Mouse (Mus musculus): ENCODE results near the gene Astn2.

Gene Astn2

DNA sequence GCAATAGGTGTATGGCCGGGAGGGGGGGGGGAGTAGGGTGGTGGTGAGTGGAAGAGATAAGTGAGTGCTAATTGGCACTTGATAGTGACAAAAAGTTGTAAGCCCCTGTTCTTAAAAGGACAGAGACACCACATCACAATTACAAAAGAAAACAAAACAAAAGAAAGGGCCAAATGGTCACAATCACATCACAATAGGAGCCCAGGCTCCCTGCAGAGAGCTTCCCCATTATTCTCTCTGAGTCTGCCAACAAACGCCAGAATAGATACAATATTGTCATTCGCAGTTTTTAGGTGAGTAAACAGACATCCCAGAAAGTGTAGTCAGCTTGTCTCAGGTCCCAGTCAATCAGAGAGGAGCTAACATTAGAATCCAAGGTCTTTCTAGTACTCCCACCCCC is 573.9 kb downstream of the Astn2 start:
- 53% methylated on average over 3 of the region's 3 CpGs for WGBS

DNA sequence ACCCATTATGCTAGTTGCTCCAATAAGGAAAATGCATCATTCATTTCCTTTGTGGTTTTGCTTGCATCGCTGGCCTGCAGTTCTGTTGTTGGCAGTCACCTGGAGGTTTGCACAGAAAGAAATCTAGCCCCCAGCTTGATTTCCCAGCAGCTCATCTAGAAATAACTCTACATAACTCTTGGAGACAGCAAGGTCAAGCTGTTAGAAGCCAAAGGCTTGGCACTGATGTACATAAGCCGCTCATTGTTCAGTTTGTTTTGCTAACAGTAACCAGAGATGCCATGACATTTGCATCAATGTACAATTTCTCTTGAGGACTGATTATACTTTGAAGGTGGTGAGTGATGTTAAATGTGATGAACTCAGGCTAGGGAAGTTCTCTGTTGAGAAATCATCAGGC is 583.3 kb downstream of the Astn2 start:
- WGBS: 85% methylated on average over 2 of the region's 2 CpGs

DNA sequence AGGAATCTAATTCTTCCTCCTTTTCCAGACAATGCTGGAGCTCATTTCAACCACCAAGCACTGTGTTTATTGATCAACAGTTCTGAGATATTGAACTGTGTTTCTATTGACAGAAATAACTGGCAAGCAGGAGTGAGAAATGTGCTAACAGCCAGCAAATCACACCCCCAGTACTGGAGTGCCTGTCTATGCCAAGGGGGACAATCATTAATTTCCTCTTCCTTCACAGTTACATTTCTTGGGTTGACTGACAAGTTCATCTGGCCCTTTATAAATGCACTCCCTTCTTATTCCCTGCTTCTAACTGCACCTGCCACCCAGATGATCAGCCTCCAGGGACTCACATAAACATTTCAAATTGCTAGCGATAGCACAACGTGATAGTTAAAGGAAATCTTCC is 584.2 kb downstream of the Astn2 start:
- WGBS: 92% methylated on average over 2 of the region's 2 CpGs

DNA sequence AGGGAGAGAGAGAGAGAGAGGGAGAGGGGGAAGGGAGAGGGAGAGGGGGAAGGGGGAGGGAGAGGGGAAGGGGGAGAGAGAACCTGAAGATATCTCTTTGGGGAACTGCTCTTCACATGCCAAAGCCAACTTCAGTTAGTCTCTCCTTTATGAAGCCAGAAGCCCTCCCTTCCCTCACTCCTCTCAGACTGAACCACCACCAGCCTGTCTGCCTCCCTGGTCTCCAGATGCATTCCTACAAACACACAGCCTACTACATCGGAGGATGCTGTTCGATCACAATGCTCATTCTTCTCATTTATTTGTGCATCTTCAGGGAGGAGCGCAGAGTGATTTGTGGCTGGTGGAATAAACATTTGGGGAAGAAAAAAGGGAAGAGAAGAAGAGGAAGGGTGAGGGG is 584.6 kb downstream of the Astn2 start:
- WGBS: 59% methylated on average over 3 of the region's 3 CpGs

DNA sequence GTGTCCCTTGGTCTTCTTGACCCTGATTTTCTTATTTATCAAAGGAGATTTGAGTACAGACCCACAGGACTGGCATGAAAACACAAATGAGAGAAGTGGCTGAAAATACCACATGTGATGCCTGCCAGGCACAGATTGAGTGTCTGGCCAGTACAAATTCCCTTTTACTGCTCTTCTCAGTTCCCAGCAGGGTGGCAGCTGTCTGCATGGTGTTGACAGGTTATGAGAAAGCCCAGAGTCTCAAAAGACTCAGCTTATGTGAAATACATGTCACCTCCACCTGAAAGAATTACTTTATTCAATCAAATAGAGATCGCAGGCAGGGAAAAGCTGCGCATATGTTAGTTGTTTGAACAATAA is 590.3 kb downstream of the Astn2 start:
- WGBS: 90% methylated on average over 2 of the region's 2 CpGs

DNA sequence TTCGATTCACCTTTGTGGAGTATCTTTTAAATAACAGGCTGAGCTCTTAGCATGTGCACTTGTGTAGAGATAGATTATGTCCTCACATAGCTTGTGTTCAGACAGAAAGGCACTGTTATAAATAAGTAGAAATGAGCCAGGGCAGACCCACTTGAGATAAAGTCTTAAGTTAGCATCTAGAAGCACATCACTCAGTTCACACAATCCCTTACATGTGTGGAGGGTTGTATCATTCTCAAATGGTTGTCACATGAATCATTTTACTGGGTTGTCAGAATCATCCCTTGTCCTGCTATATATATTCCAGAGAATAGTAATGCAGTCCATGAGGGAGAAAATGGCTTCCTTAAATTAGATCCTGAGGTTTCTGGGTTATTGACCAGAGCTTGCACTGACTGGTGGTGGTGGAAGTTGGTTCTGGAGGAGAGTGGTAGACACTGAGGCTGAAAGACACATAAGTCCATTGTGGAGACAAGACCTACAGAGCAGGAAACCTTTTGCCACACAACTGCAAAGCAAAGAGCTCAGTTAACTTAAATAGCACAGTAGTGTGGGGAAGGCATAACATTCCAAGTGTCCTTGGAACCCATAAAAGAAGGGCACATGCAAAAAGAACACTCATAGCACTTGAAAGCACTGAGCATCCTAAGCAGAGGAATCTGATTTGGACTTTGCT is 590.8 kb downstream of the Astn2 start:
- 87% methylated on average over 1 of the region's 1 CpGs for WGBS

DNA sequence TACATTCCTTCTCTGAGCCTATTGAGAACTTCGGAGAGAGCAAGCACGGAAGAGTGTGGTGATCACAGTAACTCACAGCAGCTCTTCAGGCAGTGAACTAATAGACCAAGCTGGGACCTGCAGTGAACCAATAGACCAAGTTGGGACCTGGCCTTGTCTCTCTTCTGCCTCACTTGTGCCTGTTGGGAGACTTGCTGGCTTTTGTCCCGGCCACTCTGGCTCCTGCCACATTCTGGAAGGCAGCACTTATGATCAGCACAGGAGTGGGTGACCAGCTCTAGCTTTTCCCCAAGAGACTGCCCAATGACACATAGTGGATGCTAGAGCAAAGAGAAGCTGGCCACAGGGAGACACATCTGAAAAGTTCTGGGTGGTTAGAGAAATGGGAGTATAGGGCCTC is 597.1 kb downstream of the Astn2 start:
- 89% methylated on average over 3 of the region's 3 CpGs for WGBS

DNA sequence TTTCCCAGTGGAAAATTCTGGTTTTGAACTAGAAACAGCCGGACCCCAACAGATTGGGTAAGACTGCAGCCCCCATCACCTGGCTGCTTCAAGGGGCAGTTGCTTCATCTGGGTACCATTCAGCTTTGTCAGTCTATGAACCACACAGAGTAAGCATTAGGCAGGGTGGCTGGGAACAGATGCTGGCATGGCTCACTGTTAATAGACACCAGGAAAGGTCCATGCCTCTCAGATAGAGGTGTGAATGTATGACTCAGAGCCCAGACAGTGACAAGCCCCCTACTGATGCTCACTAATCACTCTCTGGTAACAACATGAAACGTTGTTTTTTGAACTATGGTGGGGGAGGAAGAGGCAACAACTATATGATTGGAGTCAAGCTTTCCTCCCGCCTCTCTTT is 603.2 kb downstream of the Astn2 start:
- 68% methylated on average over 3 of the region's 3 CpGs for WGBS

DNA sequence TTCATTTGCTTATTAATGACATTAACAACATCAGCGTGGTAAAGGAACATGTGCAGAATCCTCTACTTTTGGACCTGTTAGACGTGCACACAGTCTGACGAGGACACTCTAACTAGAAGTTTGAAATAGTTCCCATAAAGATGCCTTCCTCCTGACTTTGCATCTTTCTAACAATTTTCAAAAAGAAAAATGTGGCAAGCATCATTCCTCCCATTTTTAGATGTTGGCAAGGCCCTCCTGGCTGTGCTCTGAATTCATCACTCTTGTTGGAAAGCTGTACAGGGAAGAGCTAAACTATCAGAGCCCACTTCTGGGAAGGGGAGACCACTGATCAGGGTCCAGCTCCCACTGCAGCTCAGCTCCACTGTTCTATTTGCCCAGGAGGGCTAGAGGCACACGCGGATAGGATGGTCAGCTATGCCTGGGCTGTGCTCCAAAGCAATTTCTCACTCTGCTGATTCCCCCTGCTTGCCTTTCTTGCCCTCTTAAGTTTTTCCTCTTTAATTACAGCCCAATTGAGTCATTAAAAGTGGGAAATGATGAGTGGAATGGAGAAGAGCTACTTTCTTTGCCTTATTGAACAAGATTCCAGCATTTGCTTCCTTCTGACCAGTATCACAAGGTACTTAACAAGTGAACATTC is 630.9 kb downstream of the Astn2 start:
- 44% methylated on average over 5 of the region's 5 CpGs for WGBS

DNA sequence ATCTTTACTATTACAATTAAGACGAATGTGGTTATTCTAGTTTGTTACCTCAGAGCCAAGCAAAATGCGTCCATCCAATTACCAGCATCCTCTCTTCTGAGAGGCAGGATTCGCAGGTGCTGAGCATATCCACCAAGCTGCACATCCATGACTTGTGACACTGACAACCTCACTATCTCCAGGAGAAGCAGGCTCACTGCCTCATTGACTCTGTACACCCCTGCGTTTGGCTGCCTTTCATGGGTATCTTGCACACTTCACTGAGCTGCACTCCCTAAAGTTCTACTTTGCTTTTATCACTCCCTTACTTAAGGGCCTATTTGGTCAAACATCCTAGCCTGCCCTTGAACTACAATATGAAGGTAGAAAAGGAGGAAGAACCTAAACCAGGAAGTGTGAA is 633.5 kb downstream of the Astn2 start:
- WGBS: 88% methylated on average over 4 of the region's 4 CpGs

DNA sequence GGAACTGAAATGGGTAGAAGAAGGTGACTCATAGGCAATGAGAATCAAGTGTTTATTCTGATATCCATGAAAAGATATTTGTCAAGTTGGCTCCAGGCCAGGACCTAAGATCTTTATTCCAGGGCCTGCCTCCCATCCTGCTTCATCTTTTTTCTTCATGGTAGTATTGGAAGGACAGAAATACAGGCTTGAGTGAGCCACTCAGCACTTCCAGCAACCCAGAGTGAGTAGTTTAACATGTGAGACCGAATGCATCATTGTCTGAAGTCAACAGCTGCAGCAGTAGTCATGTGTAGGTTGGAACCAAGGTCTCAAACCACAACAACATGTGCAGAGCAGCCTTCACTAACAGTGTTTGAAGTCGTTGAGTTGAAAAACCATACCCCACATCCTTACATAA is 636.5 kb downstream of the Astn2 start:
- 33% methylated on average over 2 of the region's 2 CpGs for WGBS

DNA sequence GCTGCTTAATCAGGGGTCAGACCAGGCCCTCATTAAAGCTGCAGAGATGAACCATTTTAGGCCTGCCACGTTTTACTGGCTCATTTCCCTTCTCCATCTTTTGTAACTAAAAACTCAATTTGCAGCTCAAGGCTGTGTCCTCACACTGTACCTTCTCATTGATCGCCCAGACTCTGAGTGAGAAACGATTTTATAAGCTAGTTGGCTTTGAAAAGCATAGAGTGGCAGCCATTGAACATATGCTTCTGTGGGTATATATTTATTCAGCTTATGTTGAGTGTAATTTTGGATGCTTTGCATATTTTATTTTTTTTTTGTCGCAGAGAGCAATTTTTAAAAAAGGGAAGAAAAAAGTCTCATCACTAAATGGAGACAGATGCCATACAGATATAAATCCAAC is 637.0 kb downstream of the Astn2 start:
- WGBS: 31% methylated on average over 4 of the region's 4 CpGs

DNA sequence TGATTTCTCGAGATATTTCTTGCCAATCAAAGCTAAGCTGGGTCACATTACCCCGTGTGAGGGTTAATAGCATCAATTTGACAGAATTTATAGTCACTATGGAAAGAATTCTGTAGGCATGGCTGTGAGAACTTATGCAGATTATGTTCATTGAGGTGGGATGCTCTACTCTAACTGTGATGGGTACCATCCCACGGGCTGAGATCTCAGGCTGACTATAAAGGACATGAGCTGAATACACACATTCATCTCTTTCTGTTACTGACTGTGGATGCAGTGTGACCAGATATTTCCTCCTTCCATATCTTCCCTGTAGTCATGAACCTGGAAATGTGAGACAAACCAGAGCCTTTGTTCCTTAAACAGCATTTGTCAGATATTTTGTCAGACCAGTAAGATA is 639.1 kb downstream of the Astn2 start:
- WGBS: 50% methylated on average over 3 of the region's 3 CpGs

DNA sequence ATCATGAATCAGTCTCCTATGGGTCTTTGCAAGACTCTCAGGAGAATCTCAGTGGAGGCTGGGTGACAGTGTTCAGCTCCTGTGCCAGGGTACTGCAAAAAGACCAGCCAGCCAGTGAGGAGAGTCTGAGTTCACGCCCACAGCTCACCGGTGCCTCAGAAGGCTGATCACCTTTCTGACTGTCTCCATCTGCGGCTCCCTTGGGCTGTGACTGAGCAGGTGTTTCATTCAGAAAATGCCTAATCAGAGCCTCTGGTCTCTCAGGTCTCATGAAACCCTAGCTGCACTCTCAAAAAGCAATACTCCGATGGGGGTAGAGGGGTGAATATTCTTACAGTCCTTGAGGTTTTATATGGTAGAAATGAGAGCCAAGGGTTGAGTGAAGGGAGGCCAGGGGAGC is 640.1 kb downstream of the Astn2 start:
- WGBS: 73% methylated on average over 4 of the region's 4 CpGs

DNA sequence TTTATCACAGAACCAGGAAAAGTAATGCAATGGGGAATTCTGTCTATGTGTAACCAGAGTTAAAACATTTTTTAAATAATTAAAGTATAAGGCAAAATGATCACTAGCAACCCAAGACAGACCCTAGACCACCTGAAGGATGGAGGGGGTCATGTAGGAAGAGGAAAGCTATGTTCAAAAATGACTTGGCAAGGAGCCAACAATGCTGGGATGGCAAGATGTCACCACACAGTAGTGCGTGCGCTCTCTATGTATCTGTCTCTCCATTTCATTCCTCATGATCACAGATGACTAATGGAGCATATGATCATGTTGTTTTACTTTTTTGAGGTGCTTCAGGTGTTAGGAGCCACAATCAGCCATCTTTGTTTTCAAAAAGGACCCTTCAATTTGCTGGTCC is 640.6 kb downstream of the Astn2 start:
- WGBS: 80% methylated on average over 2 of the region's 2 CpGs

DNA sequence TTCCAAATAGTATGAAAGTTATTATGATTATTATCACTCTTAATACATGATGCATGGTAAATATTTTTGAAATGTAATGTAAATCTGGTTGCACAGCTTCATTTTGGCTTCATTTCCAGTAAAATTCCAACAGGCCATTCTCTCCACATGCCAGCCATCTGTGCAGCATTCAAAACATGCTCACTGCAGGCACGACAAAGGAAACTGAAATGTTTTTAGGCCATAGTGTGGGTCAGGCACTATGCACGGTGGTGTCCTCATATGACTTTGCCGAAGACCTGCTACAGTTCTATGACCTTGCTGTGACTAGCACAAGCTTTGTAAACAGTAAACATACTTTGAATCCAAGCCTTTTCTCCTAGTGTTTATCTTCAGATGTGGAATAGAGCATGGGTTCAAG is 642.3 kb downstream of the Astn2 start:
- WGBS: 67% methylated on average over 3 of the region's 3 CpGs

DNA sequence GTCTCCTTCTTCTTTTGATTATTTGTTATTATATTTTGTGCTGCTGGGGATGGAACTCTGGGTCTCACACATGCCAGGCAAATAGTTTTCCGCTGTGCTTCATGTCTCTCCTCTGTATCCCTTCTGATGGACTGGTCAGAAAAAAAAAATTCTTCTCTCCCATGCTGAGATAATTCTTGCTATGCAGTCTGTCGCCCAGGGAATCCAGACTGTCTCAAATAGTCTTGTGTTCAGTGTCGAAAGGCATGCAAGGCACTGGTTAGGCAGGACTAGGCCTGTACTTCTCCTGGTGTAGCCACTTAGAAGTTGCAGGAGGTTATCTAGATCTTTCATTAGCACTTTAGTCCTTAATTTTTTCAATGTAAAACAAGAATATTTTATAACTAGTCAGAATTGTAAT is 642.8 kb downstream of the Astn2 start:
- WGBS: 77% methylated on average over 3 of the region's 3 CpGs

DNA sequence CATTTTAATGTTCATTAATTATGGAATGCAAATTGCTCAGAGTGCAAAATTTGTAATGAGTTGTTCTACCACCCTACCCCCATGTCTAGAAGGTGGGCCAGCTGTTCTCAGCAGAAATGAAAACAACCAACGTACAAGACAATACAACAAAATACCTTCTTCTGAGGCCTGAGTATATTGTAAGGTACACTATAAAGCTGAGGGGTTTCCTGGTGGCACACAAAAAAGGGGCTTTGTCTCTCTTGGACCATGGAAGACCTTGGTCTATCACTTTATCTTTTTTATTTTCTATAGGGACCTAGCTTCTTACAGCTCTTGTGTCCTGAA is 645.6 kb downstream of the Astn2 start:
- WGBS: 79% methylated on average over 1 of the region's 1 CpGs

DNA sequence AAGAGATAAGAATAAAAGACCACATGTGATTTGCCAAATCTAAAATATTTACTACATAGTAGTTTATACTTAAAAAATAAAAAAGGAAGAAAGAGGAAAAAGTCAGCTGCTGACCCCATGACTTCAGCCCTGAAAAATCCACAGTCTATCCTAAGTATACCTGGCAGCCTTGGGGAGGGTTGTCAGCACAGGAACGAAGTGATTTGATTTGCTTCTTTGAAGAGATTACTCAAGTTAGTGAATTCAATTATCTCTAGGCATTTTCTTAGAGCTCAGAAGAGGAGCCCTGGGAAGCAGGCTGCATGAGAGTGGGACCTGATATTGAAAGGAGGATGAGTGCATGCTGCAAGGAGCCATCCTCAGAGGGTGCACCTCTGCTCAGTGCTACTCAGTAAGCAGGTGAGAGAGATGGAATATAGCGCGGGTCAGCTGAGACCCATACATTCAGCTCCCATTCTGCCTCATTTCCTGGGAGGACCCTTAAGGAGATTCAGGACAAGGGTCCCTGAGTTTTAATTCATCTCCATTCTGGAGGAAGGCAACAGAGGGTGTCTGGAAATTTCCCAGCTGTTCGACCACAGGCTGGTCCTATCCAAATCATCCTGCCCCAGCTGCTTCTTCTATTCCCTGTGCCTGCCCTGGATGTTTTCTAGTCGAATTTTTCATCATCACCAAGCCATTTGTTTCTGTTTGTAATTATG is 646.1 kb downstream of the Astn2 start:
- 73% methylated on average over 5 of the region's 5 CpGs for WGBS

DNA sequence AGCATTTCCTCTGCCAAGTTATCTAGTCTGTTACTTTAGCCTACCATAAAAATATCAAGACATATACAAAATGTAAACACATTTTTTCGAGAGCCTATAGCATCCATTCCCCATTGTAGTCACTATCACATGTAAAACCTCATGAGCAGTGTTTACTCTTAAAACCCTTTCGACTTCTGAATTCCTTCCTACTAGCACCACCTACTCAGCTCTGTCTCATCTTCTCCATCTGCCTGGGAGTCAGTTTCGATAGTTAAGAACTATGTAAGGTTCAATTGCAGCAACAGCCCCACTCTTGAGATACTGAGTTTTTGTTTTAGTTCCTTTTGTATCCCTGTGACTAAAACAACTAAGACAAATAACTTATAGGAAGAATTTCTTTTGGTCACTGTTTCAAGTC is 651.5 kb downstream of the Astn2 start:
- WGBS: 49% methylated on average over 3 of the region's 3 CpGs

DNA sequence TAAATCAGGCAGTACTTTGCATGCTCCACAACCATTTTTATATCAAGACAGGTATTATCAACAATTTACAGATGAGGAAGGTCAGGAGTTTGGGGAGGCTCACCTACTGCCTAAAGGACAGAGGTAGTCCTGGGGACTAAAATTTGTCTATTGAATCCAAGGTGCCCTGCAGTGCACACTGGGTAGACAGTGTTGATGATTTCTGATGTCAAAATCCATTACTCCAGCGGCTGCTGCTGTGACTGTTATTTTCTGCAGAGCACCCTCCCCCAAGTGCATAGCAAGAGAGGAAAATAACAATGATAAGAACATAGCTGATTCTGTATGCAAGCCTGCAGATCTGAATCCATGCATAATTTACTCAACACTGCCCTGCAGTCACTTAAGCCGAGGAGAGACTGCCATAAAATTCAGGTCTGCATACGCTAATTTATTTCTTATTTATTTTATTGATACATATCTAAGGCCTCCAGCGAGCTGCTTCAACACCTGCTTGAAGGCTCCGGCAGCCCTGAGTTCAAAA is 660.3 kb downstream of the Astn2 start:
- 78% methylated on average over 5 of the region's 5 CpGs for WGBS

DNA sequence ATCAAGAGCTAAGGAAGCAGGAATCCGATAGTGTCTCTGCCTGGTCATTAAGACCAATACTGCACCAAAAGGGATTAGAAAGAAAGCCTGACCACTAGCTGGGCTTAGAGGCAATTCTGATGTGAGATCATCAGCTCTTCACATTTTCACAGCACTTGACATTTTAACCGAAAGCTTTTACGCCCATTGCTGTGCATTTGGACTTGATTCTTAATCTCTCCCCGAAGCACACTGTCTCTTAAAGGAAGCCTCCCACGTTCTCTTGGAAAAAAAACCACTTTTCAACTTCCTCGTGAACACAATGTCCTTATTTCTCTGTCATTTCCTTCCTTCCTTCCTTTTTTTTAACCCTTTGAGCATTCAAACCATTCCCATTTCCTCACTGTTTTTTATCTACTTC is 680.0 kb downstream of the Astn2 start:
- 48% methylated on average over 6 of the region's 6 CpGs for WGBS

DNA sequence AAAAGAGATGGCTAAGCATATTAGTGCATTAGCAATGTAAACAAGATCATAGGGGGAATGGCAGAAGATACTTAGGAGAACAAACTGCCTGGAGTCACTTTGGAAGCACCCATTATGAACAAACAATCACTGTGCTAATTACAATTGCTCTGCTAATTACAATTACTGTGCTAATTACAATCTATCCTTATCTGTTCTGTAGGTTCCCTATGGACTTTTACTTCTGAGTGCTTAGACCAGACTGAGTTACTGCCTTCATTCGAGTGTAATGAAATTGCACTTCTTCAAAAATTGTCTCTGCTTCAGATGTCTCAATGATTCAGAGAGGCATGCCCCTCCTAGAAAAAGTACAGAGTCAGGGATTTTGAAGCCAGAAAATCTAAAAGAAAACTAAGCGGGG is 684.8 kb downstream of the Astn2 start:
- WGBS: 78% methylated on average over 2 of the region's 2 CpGs
